Mouse (Mus musculus): Measurements from ENCODE around the gene Dpp6. TPM values are rescaled to one million over a fixed set of nuclear protein-coding genes. Genes with fewer than 3 reads are reported as not detected.

The Dpp6 gene
- total and polyA plus RNA-seq, 3 experiments: 0.04 to 0.11 TPM; not detected in 1

DNA sequence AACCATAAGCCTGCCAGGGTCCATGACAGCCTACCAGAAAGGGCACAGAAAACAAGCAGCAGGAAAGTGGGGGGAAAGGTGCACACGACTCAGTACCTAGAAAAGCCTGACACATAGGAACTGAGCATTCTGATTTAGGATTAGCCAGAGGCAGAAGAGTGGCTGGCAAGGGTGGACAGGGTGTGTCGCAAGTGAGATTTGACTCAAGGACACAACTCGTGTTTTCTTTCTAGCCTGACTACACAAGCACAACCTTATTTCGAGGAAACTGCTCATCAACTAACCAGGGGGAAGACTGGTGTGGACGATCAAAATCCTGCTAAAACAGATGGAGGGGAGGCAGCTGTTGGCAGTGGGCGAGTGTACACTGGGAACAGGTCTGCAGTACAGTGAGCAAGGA, 922.2 kb downstream of the Dpp6 start:
- Histone ChIP-seq H3K4me3 (no peak overlapping the region), H3K79me2 (replicated peaks; ENCODE audit: control insufficient read depth, insufficient read depth, low read length) (no peaks in the 10 kb centered on the region), H3K27ac (no peak overlapping the region), H3K27me3 (ENCODE audit: control insufficient read depth, insufficient read depth, low read length) (no peaks in the 10 kb centered on the region), H3K9ac (ENCODE audit: low read depth, low read length) (no peak overlapping the region), H3K36me3 (ENCODE audit: control insufficient read depth, insufficient read depth, low read length) (no peaks in the 10 kb centered on the region), H3K4me1 (ENCODE audit: control insufficient read depth, insufficient read depth, low read length) (no peaks in the 10 kb centered on the region)
- no peak for TF ChIP-seq EP300 (IDR thresholded peaks at IDR 0.05; ENCODE audit: insufficient read depth, low read depth, low read length)
- no peak for TF ChIP-seq CTCF (IDR thresholded peaks at IDR 0.05)
- no peak for TF ChIP-seq POLR2A (IDR thresholded peaks at IDR 0.05; ENCODE audit: insufficient read depth, low read depth, low read length)
- intact Hi-C loops (cut with DNase I): no loop called here
- WGBS: 78% methylated on average over 6 of the region's 6 CpGs
- DNase-seq: no peak

DNA sequence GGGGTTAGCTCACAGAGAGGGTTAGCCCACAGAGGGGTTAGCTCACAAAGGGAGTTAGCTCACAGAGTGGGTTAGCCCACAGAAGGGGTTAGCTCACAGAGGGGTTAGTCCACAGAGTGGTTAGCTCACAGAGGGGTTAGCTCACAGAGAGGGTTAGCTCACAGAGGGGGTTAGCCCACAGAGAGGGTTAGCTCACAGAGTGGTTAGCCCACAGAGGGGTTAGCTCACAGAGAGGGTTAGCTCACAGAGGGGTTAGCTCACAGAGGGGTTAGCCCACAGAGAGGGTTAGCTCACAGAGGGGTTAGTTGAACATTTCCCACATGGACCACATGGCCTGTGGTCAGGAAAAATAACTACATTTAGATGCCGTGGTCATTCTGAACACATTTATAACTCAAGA, 927.9 kb downstream of the Dpp6 start:
- Histone ChIP-seq H3K79me2 (replicated peaks; ENCODE audit: control insufficient read depth, insufficient read depth, low read length) (no peaks in the 10 kb centered on the region), H3K9ac (ENCODE audit: low read depth, low read length) (no peak overlapping the region), H3K4me3 (no peak overlapping the region), H3K4me1 (ENCODE audit: control insufficient read depth, insufficient read depth, low read length) (no peaks in the 10 kb centered on the region), H3K36me3 (ENCODE audit: control insufficient read depth, insufficient read depth, low read length) (no peaks in the 10 kb centered on the region; the same call in none of the 2 replicates), H3K27ac (no peak overlapping the region), H3K27me3 (ENCODE audit: control insufficient read depth, insufficient read depth, low read length) (no peaks in the 10 kb centered on the region)
- TF ChIP-seq CTCF (IDR thresholded peaks at IDR 0.05): no peak
- no peak for TF ChIP-seq EP300 (IDR thresholded peaks at IDR 0.05; ENCODE audit: insufficient read depth, low read depth, low read length)
- TF ChIP-seq POLR2A (IDR thresholded peaks at IDR 0.05; ENCODE audit: insufficient read depth, low read depth, low read length): no peak
- no peak for DNase-seq
- 96% methylated on average over 1 of the region's 1 CpGs for whole genome bisulfite sequencing
- intact Hi-C loops (cut with DNase I): no loop called here

DNA sequence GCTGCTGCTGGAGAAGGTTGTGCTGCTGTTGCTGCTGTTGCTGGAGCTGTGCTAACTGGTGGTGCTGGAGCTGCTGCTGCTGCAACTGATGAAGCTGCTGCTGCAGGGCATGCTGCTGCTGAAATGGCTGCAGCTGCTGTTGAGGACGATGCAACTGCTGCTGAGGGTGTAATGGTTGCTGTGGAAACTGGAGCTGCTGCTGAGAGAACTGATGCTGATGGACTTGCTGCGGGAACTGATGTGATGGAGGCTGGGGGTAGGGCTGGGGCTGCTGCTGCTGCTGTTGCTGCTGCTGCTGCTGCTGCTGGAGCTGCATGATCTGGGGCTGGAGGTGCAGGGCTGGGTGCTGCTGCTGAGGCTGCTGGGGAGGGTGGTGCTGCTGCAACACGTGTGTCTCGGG, 948.8 kb downstream of the Dpp6 start:
- H3K27ac ChIP-seq: no peak overlapping the region
- no peaks in the 10 kb centered on the region for H3K79me2 ChIP-seq (replicated peaks; ENCODE audit: control insufficient read depth, insufficient read depth, low read length)
- 81% methylated on average over 4 of the region's 4 CpGs for WGBS
- H3K27me3 ChIP-seq (ENCODE audit: control insufficient read depth, insufficient read depth, low read length): no peaks in the 10 kb centered on the region
- H3K4me3 ChIP-seq: no peak overlapping the region
- no peaks in the 10 kb centered on the region for H3K4me1 ChIP-seq (ENCODE audit: control insufficient read depth, insufficient read depth, low read length)
- DNase-seq: no peak
- no peak overlapping the region for H3K9ac ChIP-seq (ENCODE audit: low read depth, low read length)
- intact Hi-C loops (cut with DNase I): no loop called here
- no peaks in the 10 kb centered on the region for H3K36me3 ChIP-seq (ENCODE audit: control insufficient read depth, insufficient read depth, low read length)
- no peak for TF ChIP-seq EP300 (IDR thresholded peaks at IDR 0.05; ENCODE audit: insufficient read depth, low read depth, low read length)
- no peak for TF ChIP-seq POLR2A (IDR thresholded peaks at IDR 0.05; ENCODE audit: insufficient read depth, low read depth, low read length)
- TF ChIP-seq CTCF (IDR thresholded peaks at IDR 0.05): no peak

- Histone ChIP-seq H3K4me1 (ENCODE audit: control insufficient read depth, insufficient read depth, low read length) (no peaks in the 10 kb centered on the region), H3K36me3 (ENCODE audit: control insufficient read depth, insufficient read depth, low read length) (no peaks in the 10 kb centered on the region; the same call in 1 of the 2 replicates), H3K79me2 (replicated peaks; ENCODE audit: control insufficient read depth, insufficient read depth, low read length) (no peaks in the 10 kb centered on the region), H3K27me3 (ENCODE audit: control insufficient read depth, insufficient read depth, low read length) (no peaks in the 10 kb centered on the region), H3K27ac (no peak overlapping the region), H3K4me3 (no peak overlapping the region), H3K9ac (ENCODE audit: low read depth, low read length) (no peak overlapping the region)
- intact Hi-C loops (cut with DNase I): no loop called here
- no peak for DNase-seq
- TF ChIP-seq POLR2A (IDR thresholded peaks at IDR 0.05; ENCODE audit: insufficient read depth, low read depth, low read length) (no peak), CTCF (IDR thresholded peaks at IDR 0.05) (no peak), EP300 (IDR thresholded peaks at IDR 0.05; ENCODE audit: insufficient read depth, low read depth, low read length) (no peak)
- WGBS: 81% methylated on average over 5 of the region's 5 CpGs
Measured at GRCm38 (mm10) chr5:27767948-27768347, 950.9 kb downstream of the Dpp6 start.
